ENCODE assay signal across 13 mouse cellular contexts in genomic region chr3:108701256-108701655, GRCm38 (mm10). TPM values are rescaled to one million over a fixed set of nuclear protein-coding genes. Genes with fewer than 3 reads are reported as not detected.
A peak's percentile ranks its signal among the peaks of the same experiment; 100 is the strongest.
DNase-seq lines count a peak whose midpoint lies in the region; ATAC-seq and TF ChIP-seq lines count a peak whose summit lies in the region.
"Had no signal": no experiment of that assay in that cellular context is flagged by ENCODE, and none has a peak within 500 bp of the region (broad histone marks: within the 10 kb centered on the region; RNA-seq: fewer than 3 reads in every experiment).

No protein-coding gene starts in this region.

- H3K4me2 ChIP-seq in midbrain, postnatal 0 days (ENCODE audit: low read depth, low read length, poor library complexity, severe bottlenecking): no peak overlapping the region
- H3K4me2 ChIP-seq: embryonic facial prominence, embryonic 15.5 days; hindbrain, embryonic 15.5 days had no signal

- H3K9ac ChIP-seq in midbrain, postnatal 0 days (replicated peaks; ENCODE audit: low read length, poor library complexity, severe bottlenecking): no peak overlapping the region
- H3K9ac ChIP-seq: embryonic facial prominence, embryonic 15.5 days; hindbrain, embryonic 15.5 days had no signal

- peak; percentile 21 for DNase-seq in kidney, adult 2 months
- no peak for DNase-seq in kidney, postnatal 36 days
- peak; percentile 49 for DNase-seq in midbrain, postnatal 0 days (ENCODE audit: low spot score)
- DNase-seq in midbrain, embryonic 10.5 days (ENCODE audit: low spot score): no peak
- no peak for DNase-seq in Patski (ENCODE audit: low read depth, low spot score)
- DNase-seq in B cell, adult 2 months: no peak
- no peak for DNase-seq in cerebellum, adult 11 months
- DNase-seq: left cerebral cortex, postnatal 4 days; lung, postnatal 36 days; thymus, postnatal 36 days had no signal

- no peaks in the 10 kb centered on the region for H3K27me3 ChIP-seq in kidney, adult 2 months (replicated peaks; ENCODE audit: control insufficient read depth, insufficient read depth, low read length)
- no peaks in the 10 kb centered on the region for H3K27me3 ChIP-seq in midbrain, postnatal 0 days (ENCODE audit: insufficient read depth, low read length)
- H3K27me3 ChIP-seq in midbrain, embryonic 10.5 days (ENCODE audit: low read depth, poor library complexity, severe bottlenecking): no peaks in the 10 kb centered on the region
- H3K27me3 ChIP-seq in Patski: no peaks in the 10 kb centered on the region
- H3K27me3 ChIP-seq: embryonic facial prominence, embryonic 15.5 days; hindbrain, embryonic 15.5 days had no signal

- H3K4me1 ChIP-seq in kidney, adult 2 months (ENCODE audit: control insufficient read depth, insufficient read depth, low read length): no peaks in the 10 kb centered on the region
- no peaks in the 10 kb centered on the region for H3K4me1 ChIP-seq in midbrain, postnatal 0 days (ENCODE audit: insufficient read depth, low read length)
- H3K4me1 ChIP-seq in midbrain, embryonic 10.5 days: peaks cover 5% of the 10 kb centered on the region; the same call in 1 of the 2 replicates
- H3K4me1 ChIP-seq: embryonic facial prominence, embryonic 15.5 days; heart, embryonic 10.5 days; hindbrain, embryonic 15.5 days had no signal

- no peaks in the 10 kb centered on the region for H3K9me3 ChIP-seq in midbrain, postnatal 0 days (ENCODE audit: low read length)
- no peaks in the 10 kb centered on the region for H3K9me3 ChIP-seq in midbrain, embryonic 10.5 days (replicated peaks)
- H3K9me3 ChIP-seq: embryonic facial prominence, embryonic 15.5 days; heart, embryonic 10.5 days; hindbrain, embryonic 15.5 days had no signal

- POLR2A ChIA-PET in Patski (lab: Charles Lee): interaction anchor here (0.6 to 0.9 kb wide), 2 partner anchors 79 to 211 kb away, joined by 3 read pairs; no protein-coding TSS in a partner anchor

- no peak for TF ChIP-seq POLR2A in kidney, adult 2 months (IDR thresholded peaks at IDR 0.05; ENCODE audit: low read depth, low read length)

- no peak overlapping the region for H3K4me3 ChIP-seq in kidney, adult 2 months (ENCODE audit: insufficient read depth, low read depth, low read length)
- no peak overlapping the region for H3K4me3 ChIP-seq in midbrain, postnatal 0 days (ENCODE audit: low read depth, low read length)
- no peak overlapping the region for H3K4me3 ChIP-seq in midbrain, embryonic 10.5 days
- H3K4me3 ChIP-seq: embryonic facial prominence, embryonic 15.5 days; heart, embryonic 10.5 days; hindbrain, embryonic 15.5 days had no signal

- in situ Hi-C loops in Patski (cut with MboI; ENCODE audit: low pct_unique_long_range_greater_than_20kb): no loop called here

- no peak for ATAC-seq in midbrain, postnatal 0 days (ENCODE audit: low FRiP score)
- no peak for ATAC-seq in Patski

- 78% methylated on average over 1 of the region's 1 CpGs for WGBS in kidney, adult 2 months
- WGBS in midbrain, postnatal 0 days: 88% methylated on average over 1 of the region's 1 CpGs
- 85% methylated on average over 1 of the region's 1 CpGs for WGBS in midbrain, embryonic 10.5 days

- CTCF ChIA-PET in Patski (lab: Charles Lee): interaction anchor here (0.6 to 7.3 kb wide), 22 partner anchors 10 to 210 kb away, joined by 3 to 104 read pairs (median 4); partner anchors contain the start of genes Gpsm2 and Prpf38b

- no peak overlapping the region for H3K27ac ChIP-seq in kidney, adult 2 months (ENCODE audit: insufficient read depth, low read depth, low read length)
- H3K27ac ChIP-seq in midbrain, postnatal 0 days (ENCODE audit: low read depth, low read length): no peak overlapping the region
- H3K27ac ChIP-seq in midbrain, embryonic 10.5 days (replicated peaks): no peak overlapping the region
- H3K27ac ChIP-seq: embryonic facial prominence, embryonic 15.5 days; heart, embryonic 10.5 days; hindbrain, embryonic 15.5 days had no signal

- no peaks in the 10 kb centered on the region for H3K36me3 ChIP-seq in kidney, adult 2 months (ENCODE audit: control insufficient read depth, insufficient read depth, low read length)
- H3K36me3 ChIP-seq in midbrain, postnatal 0 days (ENCODE audit: insufficient read depth, low read length): 0 out of 2 replicates have a peak, but pooled peaks cover 5% of the 10 kb centered on the region
- H3K36me3 ChIP-seq in midbrain, embryonic 10.5 days: peaks cover 85% of the 10 kb centered on the region

- TF ChIP-seq CTCF in kidney, adult 2 months (conservative IDR thresholded peaks at IDR 0.05; ENCODE audit: insufficient read depth, insufficient read length, low read depth, low read length): no peak
- TF ChIP-seq CTCF in midbrain, postnatal 0 days (IDR thresholded peaks at IDR 0.05): peak; percentile 77
- TF ChIP-seq CTCF in Patski (IDR thresholded peaks at IDR 0.05): peak; percentile 64

RNA-seq across cellular contexts. Expression of gene Gpsm2, which starts 20.9 kb away (rescaled TPM):
- polyA plus RNA-seq in kidney, adult 2 months (2012; rRNA removed): 1.6 and 1.8 TPM in 2 replicates
- 8.6 and 10.6 TPM in 2 replicates for total RNA-seq in midbrain, postnatal 0 days (2014; rRNA removed)
- 12.7 and 13.3 TPM in 2 replicates for polyA plus RNA-seq in midbrain, postnatal 0 days (2015; fragmentation: Nextera tagmentation; extraction: Ambion mirVana)
- polyA plus RNA-seq in midbrain, embryonic 10.5 days (2016; fragmentation: Nextera tagmentation; extraction: Ambion mirVana): 90.8 and 100 TPM in 2 replicates
- polyA plus RNA-seq in Patski (2021): 36.0 TPM

RNA-seq across cellular contexts. Expression of gene Aknad1, which starts 38.2 kb away (rescaled TPM):
- not detected in 2 replicates for polyA plus RNA-seq in kidney, adult 2 months (2012; rRNA removed)
- not detected in 2 replicates for total RNA-seq in midbrain, postnatal 0 days (2014; rRNA removed)
- polyA plus RNA-seq in midbrain, postnatal 0 days (2015; fragmentation: Nextera tagmentation; extraction: Ambion mirVana): not detected in 2 replicates
- not detected in 2 replicates for polyA plus RNA-seq in midbrain, embryonic 10.5 days (2016; fragmentation: Nextera tagmentation; extraction: Ambion mirVana)
- polyA plus RNA-seq in Patski (2021): not detected
- total RNA-seq: left cerebral cortex, postnatal 4 days had no signal
- polyA plus RNA-seq: heart, embryonic 10.5 days; hindbrain, embryonic 15.5 days had no signal

RNA-seq across cellular contexts. Expression of gene Clcc1, which starts 47.5 kb away (rescaled TPM):
- 43.5 and 50.5 TPM in 2 replicates for polyA plus RNA-seq in kidney, adult 2 months (2012; rRNA removed)
- 39.6 and 55.3 TPM in 2 replicates for total RNA-seq in midbrain, postnatal 0 days (2014; rRNA removed)
- 49.4 and 50.6 TPM in 2 replicates for polyA plus RNA-seq in midbrain, postnatal 0 days (2015; fragmentation: Nextera tagmentation; extraction: Ambion mirVana)
- polyA plus RNA-seq in midbrain, embryonic 10.5 days (2016; fragmentation: Nextera tagmentation; extraction: Ambion mirVana): 77.5 and 78.8 TPM in 2 replicates
- 74.3 TPM for polyA plus RNA-seq in Patski (2021)

Comparison
In these comparisons a context has a peak if more than half of its experiments do, and no peak if none do; other contexts are left out.
1. DNase-seq: peak in kidney, adult 2 months (single experiment) and midbrain, postnatal 0 days (single experiment); none in kidney, postnatal 36 days (0 of 2), midbrain, embryonic 10.5 days (single experiment), Patski (single experiment), B cell, adult 2 months (0 of 2) and cerebellum, adult 11 months (single experiment).